Mouse (Mus musculus) liver, embryonic 16.5 days (tissue): ENCODE data around the gene Vmn1r173. TPM values are rescaled to one million over a fixed set of nuclear protein-coding genes. Genes with fewer than 3 reads are reported as not detected.
"Not testable (repeated sequence)": the region's sequence is repeated elsewhere in the genome, so short reads cannot be mapped to it uniquely, and the experiment has no call there.

Experiments
- ATAC-seq: fragments of 200-750 bp; cut with Nextera tagmentation; 2 replicates; pipeline ENCODE4 v1.8.0; 2017; ENCODE audit warnings: low read depth, mild to moderate bottlenecking, moderate number of reproducible peaks, moderate library complexity
- H3K27ac ChIP-seq: fragments of 300-500 bp; sonication (generic); 2 replicates; pipeline ENCODE4 v1.5.1; 2014; ENCODE audit warnings: mild to moderate bottlenecking, low read length
- H3K27me3 ChIP-seq: fragments of 300-500 bp; sonication (generic); 2 replicates; pipeline ENCODE4 v1.6.1; 2014; ENCODE audit warnings: low read depth, low read length, mixed read lengths; ENCODE audit not compliant: control insufficient read depth, insufficient read depth
- H3K36me3 ChIP-seq: fragments of 300-500 bp; sonication (generic); 2 replicates; pipeline ENCODE4 v1.6.1; 2014; ENCODE audit warnings: mild to moderate bottlenecking; ENCODE audit not compliant: control insufficient read depth, insufficient read depth
- H3K4me1 ChIP-seq: fragments of 300-500 bp; sonication (generic); 2 replicates; pipeline ENCODE4 v1.6.1; 2014; ENCODE audit warnings: low read depth, low read length, mixed read lengths; ENCODE audit not compliant: control insufficient read depth
- H3K4me2 ChIP-seq: fragments of 300-500 bp; sonication (generic); 2 replicates; pipeline ENCODE4 v1.6.1; 2014; ENCODE audit warnings: low read depth, low read length, mixed read lengths
- H3K4me3 ChIP-seq: fragments of 300-500 bp; sonication (generic); 2 replicates; pipeline ENCODE4 v1.5.1; 2014; ENCODE audit warnings: low read depth, mild to moderate bottlenecking, low read length
- H3K9ac ChIP-seq: fragments of 300-500 bp; sonication (generic); 2 replicates; pipeline ENCODE4 v1.6.1; 2014; ENCODE audit warnings: low read depth, low read length
- H3K9me3 ChIP-seq: fragments of 300-500 bp; sonication (generic); replicated peaks from 2 replicates; pipeline ENCODE4 v1.6.1; 2016; ENCODE audit warnings: low read length; ENCODE audit not compliant: control insufficient read depth
- WGBS: fragments of 180-500 bp; shearing (Covaris S2); extraction: QIAGEN DNeasy Blood & Tissue Kit; methylation state at CpG from one replicate; pipeline ENCODE4 v1.1.7; 2014; ENCODE audit not compliant: insufficient replicate concordance; 5-methylcytosine and 5-hydroxymethylcytosine counted together
- polyA plus RNA-seq: library from polyadenylated mRNA; unstranded; fragments of >200 nt; fragmentation: Nextera tagmentation; extraction: Ambion mirVana; gene quantifications from 2 replicates; pipeline ENCODE4 v1.2.1, GENCODE M21; 2015

Gene Vmn1r173
- polyA plus RNA-seq: not detected in 2 replicates

DNA sequence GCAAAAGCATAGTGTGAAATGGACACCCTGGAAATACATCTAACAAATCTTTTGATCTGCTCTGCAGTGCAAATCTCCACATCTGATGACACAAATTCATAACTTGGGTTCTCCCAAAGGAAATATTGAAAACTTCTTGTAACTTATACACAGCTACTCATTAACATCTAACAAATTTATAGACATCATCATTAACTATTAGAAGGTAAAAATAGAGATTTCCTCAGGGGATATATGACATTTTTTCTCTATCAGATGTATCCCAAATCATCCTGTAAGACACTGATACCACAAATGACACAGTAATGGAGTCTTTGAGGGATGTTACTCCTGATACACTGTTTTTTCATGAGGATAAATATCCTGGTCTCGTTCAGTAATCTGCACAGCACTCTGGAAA lies at the start of gene Vmn1r173:
TSS of gene Vmn1r173 (plus strand) at position 301 of the 400 bp plus-strand sequence.
- 27% methylated on average over 1 of the region's 1 CpGs for WGBS
- not testable (repeated sequence) for ATAC-seq

DNA sequence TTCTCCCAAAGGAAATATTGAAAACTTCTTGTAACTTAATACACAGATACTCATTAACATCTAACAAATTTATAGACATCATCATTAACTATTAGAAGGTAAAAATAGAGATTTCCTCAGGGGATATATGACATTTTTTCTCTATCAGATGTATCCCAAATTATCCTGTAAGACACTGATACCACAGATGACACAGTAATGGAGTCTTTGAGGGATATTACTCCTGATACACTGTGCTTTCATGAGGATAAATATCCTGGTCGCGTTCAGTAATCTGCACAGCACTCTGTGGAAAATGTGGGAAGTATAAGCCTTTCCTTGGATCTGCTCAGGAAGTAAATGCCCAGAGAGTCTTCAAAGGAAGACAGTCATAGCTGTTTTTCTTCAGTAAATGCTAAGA lies 42.5 kb upstream of the Vmn1r173 start, which contains the start of gene Vmn1r172:
TSS of gene Vmn1r172 (plus strand) at position 301 of the 400 bp plus-strand sequence.
- Histone ChIP-seq H3K4me3 (no peak within 1 kb of the TSS), H3K27ac (no peak within 1 kb of the TSS), H3K27me3 (no peaks in the 10 kb centered on the region), H3K9ac (no peak within 1 kb of the TSS), H3K9me3 (no peaks in the 10 kb centered on the region), H3K4me1 (no peaks in the 10 kb centered on the region), H3K36me3 (no peaks in the 10 kb centered on the region), H3K4me2 (no peak within 1 kb of the TSS)
- 40% methylated on average over 2 of the region's 2 CpGs for WGBS
- no peak for ATAC-seq

More for the DNA sequence above, at the start of gene Vmn1r173:
- not testable (repeated sequence) for H3K4me1 ChIP-seq, H3K36me3 ChIP-seq, H3K4me3 ChIP-seq, H3K27me3 ChIP-seq, H3K27ac ChIP-seq, H3K9ac ChIP-seq, H3K9me3 ChIP-seq, H3K4me2 ChIP-seq

DNA sequence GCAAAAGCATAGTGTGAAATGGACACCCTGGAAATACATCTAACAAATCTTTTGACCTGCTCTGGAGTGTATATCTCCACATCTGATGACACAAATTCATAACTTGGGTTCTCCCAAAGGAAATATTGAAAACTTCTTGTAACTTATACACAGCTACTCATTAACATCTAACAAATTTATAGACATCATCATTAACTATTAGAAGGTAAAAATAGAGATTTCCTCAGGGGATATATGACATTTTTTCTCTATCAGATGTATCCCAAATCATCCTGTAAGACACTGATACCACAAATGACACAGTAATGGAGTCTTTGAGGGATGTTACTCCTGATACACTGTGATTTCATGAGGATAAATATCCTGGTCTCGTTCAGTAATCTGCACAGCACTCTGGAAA lies 51.5 kb downstream of the Vmn1r173 start, which contains the start of gene Vmn1r174:
TSS of gene Vmn1r174 (plus strand) at position 301 of the 400 bp plus-strand sequence.
- not testable (repeated sequence) for H3K27me3 ChIP-seq, H3K9ac ChIP-seq, H3K4me3 ChIP-seq, H3K4me2 ChIP-seq, H3K27ac ChIP-seq, H3K4me1 ChIP-seq, ATAC-seq, H3K36me3 ChIP-seq, H3K9me3 ChIP-seq
- 23% methylated on average over 1 of the region's 1 CpGs for WGBS

Other genes with a start within 250 kb of the Vmn1r173 start
- gene Vmn1r167, start 193.5 kb upstream of the Vmn1r173 start, polyA plus RNA-seq: not detected in 2 replicates
- gene Vmn1r168, start 161.0 kb upstream of the Vmn1r173 start, polyA plus RNA-seq: not detected in 2 replicates
- gene Vmn1r169, start 125.2 kb upstream of the Vmn1r173 start, polyA plus RNA-seq: not detected in 2 replicates
- not detected in 2 replicates for gene Vmn1r170, start 94.5 kb upstream of the Vmn1r173 start, polyA plus RNA-seq
- gene Vmn1r171, start 70.0 kb upstream of the Vmn1r173 start, polyA plus RNA-seq: not detected in 2 replicates
- gene Vmn1r172, start 42.4 kb upstream of the Vmn1r173 start, polyA plus RNA-seq: not detected in 2 replicates
- gene Vmn1r174, start 51.6 kb downstream of the Vmn1r173 start, polyA plus RNA-seq: not detected in 2 replicates
- gene Vmn1r175, start 109.9 kb downstream of the Vmn1r173 start, polyA plus RNA-seq: not detected in 2 replicates
- gene Vmn1r176, start 136.7 kb downstream of the Vmn1r173 start, polyA plus RNA-seq: not detected in 2 replicates
- not detected in 2 replicates for gene Vmn1r177, start 165.7 kb downstream of the Vmn1r173 start, polyA plus RNA-seq
- gene Vmn1r178, start 191.3 kb downstream of the Vmn1r173 start, polyA plus RNA-seq: not detected in 2 replicates
- gene Vmn1r179, start 226.3 kb downstream of the Vmn1r173 start, polyA plus RNA-seq: not detected in 2 replicates
- not detected in 2 replicates for gene Vmn1r180, start 249.9 kb downstream of the Vmn1r173 start, polyA plus RNA-seq